Mouse (Mus musculus): Measurements from ENCODE around the gene Zmynd19. TPM values are rescaled to one million over a fixed set of nuclear protein-coding genes. Genes with fewer than 3 reads are reported as not detected.

Zmynd19 gene
- total RNA-seq, 4 experiments from 2014 or later: 32.1 to 39.3 (median 37.7) TPM

Small RNA genes lying within 50 kb of the gene (microRNA-seq; reads per million reads assigned to microRNA genes)
- gene Gm22875: 0 reads per million in 2 experiments

Other genes starting within 250 kb of the Zmynd19 start
- 10 to 100 TPM; 72.0 to 83.7 (median 80.1) TPM for gene Cacna1b, start 186.6 kb upstream of the Zmynd19 start, total RNA-seq (2022)
- 10 to 100 TPM; 54.3 to 69.5 (median 55.2) TPM for gene Ehmt1, start 30.2 kb upstream of the Zmynd19 start, total RNA-seq (2022)
- gene Arrdc1, start 14.5 kb upstream of the Zmynd19 start, total RNA-seq (2022): 10 to 100 TPM; 13.4 to 22.3 (median 19.6) TPM
- gene Dph7, start 12.6 kb downstream of the Zmynd19 start, total RNA-seq (2022): 10 to 100 TPM; 33.2 to 38.0 (median 35.5) TPM
- gene Mrpl41, start 25.3 kb downstream of the Zmynd19 start, total RNA-seq (2022): 10 to 100 TPM; 73.6 to 77.5 (median 75.6) TPM
- gene Pnpla7, start 26.2 kb downstream of the Zmynd19 start, total RNA-seq (2022): 10 to 100 TPM; 17.9 to 28.0 (median 26.6) TPM
- 100 to 1,000 TPM; 404 to 462 (median 421) TPM for gene Nsmf, start 104.6 kb downstream of the Zmynd19 start, total RNA-seq (2022)
- gene Entpd8, start 130.5 kb downstream of the Zmynd19 start, total RNA-seq (2022): not detected
- gene Noxa1, start 145.4 kb downstream of the Zmynd19 start, total RNA-seq (2022): not detected
- 10 to 100 TPM; 20.5 to 27.9 (median 23.4) TPM for gene Nrarp, start 231.0 kb downstream of the Zmynd19 start, total RNA-seq (2022)
- 1 to 10 TPM; 2.2 to 3.4 (median 2.5) TPM for gene Tor4a, start 247.1 kb downstream of the Zmynd19 start, total RNA-seq (2022)

All from left cerebral cortex, adult 8-10 months (tissue).